Mouse (Mus musculus) intestine, embryonic 15.5 days (tissue): ENCODE measurements around the gene Foxn1. TPM values are rescaled to one million over a fixed set of nuclear protein-coding genes. Genes with fewer than 3 reads are reported as not detected.

Source experiments
- ATAC-seq: fragments of 200-750 bp; cut with Nextera tagmentation; 2 replicates; pipeline ENCODE4 v1.8.0; 2017; ENCODE audit warnings: moderate TSS enrichment, moderate library complexity
- H3K27ac ChIP-seq: fragments of 300-500 bp; sonication (generic); 2 replicates; pipeline ENCODE4 v1.5.1; 2015; ENCODE audit warnings: mild to moderate bottlenecking, inconsistent platforms
- H3K27me3 ChIP-seq: fragments of 300-500 bp; sonication (generic); replicated peaks from 2 replicates; pipeline ENCODE4 v1.6.1; 2015; ENCODE audit warnings: inconsistent platforms
- H3K36me3 ChIP-seq: fragments of 300-500 bp; sonication (generic); 2 replicates; pipeline ENCODE4 v1.6.1; 2015; ENCODE audit warnings: inconsistent platforms
- H3K4me1 ChIP-seq: fragments of 300-500 bp; sonication (generic); replicated peaks from 2 replicates; pipeline ENCODE4 v1.6.1; 2015; ENCODE audit warnings: inconsistent platforms
- H3K4me2 ChIP-seq: fragments of 300-500 bp; sonication (generic); replicated peaks from 2 replicates; pipeline ENCODE4 v1.6.1; 2015; ENCODE audit warnings: mild to moderate bottlenecking, inconsistent platforms
- H3K4me3 ChIP-seq: fragments of 300-500 bp; sonication (generic); replicated peaks from 2 replicates; pipeline ENCODE4 v1.5.1; 2015; ENCODE audit warnings: inconsistent platforms
- H3K9ac ChIP-seq: fragments of 300-500 bp; sonication (generic); 2 replicates; pipeline ENCODE4 v1.6.1; 2015; ENCODE audit warnings: inconsistent platforms
- H3K9me3 ChIP-seq: fragments of 300-500 bp; sonication (generic); 2 replicates; pipeline ENCODE4 v1.6.1; 2016; ENCODE audit warnings: inconsistent platforms
- WGBS: fragments of 180-500 bp; shearing (Covaris S2); methylation state at CpG from one replicate; pipeline ENCODE4 v1.1.7; 2015; 5-methylcytosine and 5-hydroxymethylcytosine counted together
- polyA plus RNA-seq: library from polyadenylated mRNA; unstranded; fragments of >200 nt; fragmentation: Nextera tagmentation; extraction: Ambion mirVana; gene quantifications from 2 replicates; pipeline ENCODE4 v1.2.1, GENCODE M21; 2015

Gene Foxn1
- polyA plus RNA-seq, 1 experiment from 2014 or later, result not detected

DNA sequence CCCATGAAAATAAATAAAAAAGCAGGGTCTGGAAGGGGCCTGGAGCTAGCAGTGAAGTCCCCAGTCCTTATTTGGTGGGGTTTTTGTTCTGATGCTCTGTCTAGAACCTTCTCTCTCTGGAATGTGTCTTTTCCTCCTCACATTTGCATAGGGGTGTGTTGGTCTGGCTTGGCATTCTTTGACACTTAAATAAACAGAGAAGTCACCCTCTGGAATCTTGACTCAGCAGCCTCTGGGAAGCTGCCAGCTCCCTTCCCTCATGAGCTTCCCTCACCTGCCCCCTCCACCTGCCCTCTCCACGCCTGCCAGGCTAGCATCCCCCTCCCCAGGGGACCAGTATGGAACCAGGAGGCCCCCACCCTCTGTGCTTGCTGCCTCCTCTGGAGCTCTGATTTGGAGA, 16.0 kb downstream of the Foxn1 start:
- no peak overlapping the region for H3K27ac ChIP-seq
- H3K36me3 ChIP-seq, result no peaks in the 10 kb centered on the region
- no peak overlapping the region for H3K4me3 ChIP-seq
- H3K9ac ChIP-seq, result no peak overlapping the region
- H3K4me1 ChIP-seq, result peaks cover 8% of the 10 kb centered on the region
- 52% methylated on average over 1 of the region's 1 CpGs for WGBS
- ATAC-seq, result no peak
- no peaks in the 10 kb centered on the region for H3K27me3 ChIP-seq
- no peak overlapping the region for H3K4me2 ChIP-seq
- H3K9me3 ChIP-seq, result no peaks in the 10 kb centered on the region

GRCm38 (mm10) chr11:78367456-78368225, 18.7 kb downstream of the Foxn1 start:
- peaks cover 28% of the 10 kb centered on the region for H3K4me1 ChIP-seq
- 79% methylated on average over 15 of the region's 15 CpGs for WGBS

DNA sequence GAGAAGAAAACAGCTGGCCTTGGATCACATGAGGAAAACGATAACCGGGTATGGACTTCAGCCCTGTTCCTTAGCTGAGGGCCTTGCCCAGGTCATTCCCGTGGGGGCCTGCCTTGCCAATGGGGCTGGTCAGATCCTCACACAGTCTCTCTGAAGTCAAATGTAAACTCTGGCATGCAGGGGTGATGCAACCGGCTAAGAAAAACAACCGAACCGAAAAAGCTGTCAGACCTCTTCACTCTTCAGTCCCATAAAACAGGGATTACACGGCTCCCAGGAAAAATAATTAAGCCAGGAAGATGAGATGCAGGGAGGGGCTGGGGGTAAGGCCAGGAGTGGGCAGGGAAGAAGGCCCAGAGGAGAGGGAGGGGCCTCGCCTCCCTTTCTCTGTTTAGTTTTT, 22.3 kb downstream of the Foxn1 start:
- Histone ChIP-seq H3K27me3 (no peaks in the 10 kb centered on the region), H3K27ac (peak overlapping the region; percentile 67), H3K4me3 (no peak overlapping the region), H3K9me3 (no peaks in the 10 kb centered on the region), H3K4me1 (peaks cover 23% of the 10 kb centered on the region), H3K36me3 (no peaks in the 10 kb centered on the region), H3K4me2 (0 out of 2 replicates have a peak overlapping the region, but pooled peaks have one; percentile 19), H3K9ac (no peak overlapping the region)
- peak; percentile 73 for ATAC-seq
- WGBS, result 18% methylated on average over 8 of the region's 8 CpGs

More at GRCm38 (mm10) chr11:78367456-78368225, 18.7 kb downstream of the Foxn1 start:
- H3K4me2 ChIP-seq, result no peak overlapping the region
- H3K9ac ChIP-seq, result no peak overlapping the region
- no peak overlapping the region for H3K27ac ChIP-seq
- H3K36me3 ChIP-seq, result no peaks in the 10 kb centered on the region
- H3K4me3 ChIP-seq, result no peak overlapping the region
- no peaks in the 10 kb centered on the region for H3K9me3 ChIP-seq
- no peaks in the 10 kb centered on the region for H3K27me3 ChIP-seq
- ATAC-seq, result no peak

DNA sequence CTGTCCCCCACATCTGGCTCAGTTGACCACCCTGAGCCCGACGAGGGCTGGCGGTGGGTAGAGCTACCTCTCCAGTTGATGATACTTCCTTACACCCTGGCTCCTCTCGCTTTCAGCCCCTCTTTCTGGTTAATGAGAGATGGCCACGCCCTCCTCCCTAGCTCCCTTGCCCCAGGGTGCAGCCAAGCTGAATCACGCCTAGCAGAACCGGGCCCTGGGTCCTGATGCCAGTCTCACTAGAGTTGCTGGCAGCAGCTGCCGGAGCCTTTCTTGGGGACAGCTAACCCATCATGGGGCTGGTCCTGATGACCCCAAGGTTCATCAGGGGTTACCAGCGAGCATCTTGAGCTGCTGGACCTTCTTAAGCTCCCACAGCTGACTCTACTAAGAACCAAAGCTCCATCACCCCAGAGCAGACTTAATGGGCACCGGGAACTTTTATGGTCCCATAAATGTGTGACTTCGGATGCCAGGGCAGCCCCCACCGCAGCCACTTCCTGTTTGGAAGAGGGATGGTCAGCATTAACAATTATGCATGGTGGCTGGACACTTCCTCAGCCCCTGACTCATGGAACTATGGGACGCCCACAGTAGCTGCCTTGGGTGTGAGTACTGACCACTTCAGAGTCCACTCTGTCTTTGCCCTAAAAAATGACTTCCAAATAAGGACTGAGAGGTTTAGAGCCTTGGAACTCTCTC, 22.9 kb downstream of the Foxn1 start:
- no peak for ATAC-seq
- peak overlapping the region; percentile 67; the same call in 1 of the 2 replicates for H3K27ac ChIP-seq

GRCm38 (mm10) chr11:78360789-78361131, 25.6 kb downstream of the Foxn1 start:
- ATAC-seq, result 0 out of 2 replicates have a peak, but pooled peaks have one; percentile 2
- Histone ChIP-seq H3K4me1 (peaks cover 27% of the 10 kb centered on the region), H3K27ac (no peak overlapping the region), H3K9me3 (no peaks in the 10 kb centered on the region), H3K4me2 (0 out of 2 replicates have a peak overlapping the region, but pooled peaks have one; percentile 58), H3K27me3 (no peaks in the 10 kb centered on the region), H3K9ac (no peak overlapping the region), H3K4me3 (no peak overlapping the region), H3K36me3 (no peaks in the 10 kb centered on the region)
- 52% methylated on average over 2 of the region's 2 CpGs for WGBS

More for the DNA sequence above, 22.9 kb downstream of the Foxn1 start:
- 69% methylated on average over 13 of the region's 13 CpGs for WGBS
- Histone ChIP-seq H3K4me1 (peaks cover 27% of the 10 kb centered on the region), H3K9me3 (no peaks in the 10 kb centered on the region), H3K9ac (no peak overlapping the region), H3K27me3 (no peaks in the 10 kb centered on the region), H3K4me3 (no peak overlapping the region), H3K4me2 (no peak overlapping the region), H3K36me3 (no peaks in the 10 kb centered on the region)

DNA sequence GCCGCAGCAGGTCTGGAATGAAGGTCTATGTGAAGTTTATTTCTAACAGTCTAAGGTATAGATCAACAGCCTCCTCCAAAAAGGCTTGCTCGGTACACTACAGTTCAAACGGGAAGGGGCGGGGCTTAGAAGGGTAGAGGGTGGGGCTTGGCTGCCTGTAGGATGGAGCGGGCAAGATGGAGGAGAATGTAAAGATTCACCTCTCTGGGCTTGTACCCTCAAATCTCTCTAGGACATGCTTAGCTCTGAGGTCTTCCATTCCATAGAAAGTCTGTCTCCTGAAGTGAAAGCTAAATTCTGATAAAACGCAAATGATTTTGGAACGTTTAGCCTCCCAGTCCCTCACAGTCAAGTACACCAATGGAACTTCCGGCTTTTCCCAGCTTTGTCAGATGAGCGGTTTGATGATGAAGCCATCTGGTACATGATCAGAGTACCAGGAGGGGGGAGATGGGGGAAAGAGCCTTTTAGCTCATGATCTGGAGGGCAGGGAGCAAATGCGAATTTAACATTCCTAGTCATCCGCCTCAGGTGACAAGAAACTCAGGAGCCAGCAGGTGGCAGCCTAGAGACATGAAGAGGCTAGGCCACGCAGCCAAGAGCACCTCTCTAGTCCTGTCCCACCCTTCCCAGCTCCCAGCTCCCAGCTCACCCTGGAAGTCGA, 26.1 kb downstream of the Foxn1 start:
- no peaks in the 10 kb centered on the region for H3K9me3 ChIP-seq
- H3K4me3 ChIP-seq, result peak overlapping the region; percentile 27
- ATAC-seq, result peak; percentile 66
- WGBS, result 10% methylated on average over 13 of the region's 13 CpGs
- 0 out of 2 replicates have a peak overlapping the region, but pooled peaks have one; percentile 12 for H3K9ac ChIP-seq
- H3K36me3 ChIP-seq, result no peaks in the 10 kb centered on the region
- peaks cover 27% of the 10 kb centered on the region for H3K4me1 ChIP-seq
- no peaks in the 10 kb centered on the region for H3K27me3 ChIP-seq
- peak overlapping the region; percentile 58 for H3K4me2 ChIP-seq
- no peak overlapping the region for H3K27ac ChIP-seq

- Histone ChIP-seq H3K9me3 (no peaks in the 10 kb centered on the region), H3K27me3 (no peaks in the 10 kb centered on the region), H3K4me3 (no peak overlapping the region), H3K27ac (no peak overlapping the region), H3K4me2 (no peak overlapping the region), H3K36me3 (no peaks in the 10 kb centered on the region), H3K9ac (no peak overlapping the region), H3K4me1 (peaks cover 15% of the 10 kb centered on the region)
- 18% methylated on average over 22 of the region's 22 CpGs for WGBS
- 0 out of 2 replicates have a peak, but pooled peaks have one; percentile 24 for ATAC-seq
Observed at GRCm38 (mm10) chr11:78358330-78359007, 27.9 kb downstream of the Foxn1 start.

GRCm38 (mm10) chr11:78355471-78356238, 30.7 kb downstream of the Foxn1 start:
- Histone ChIP-seq H3K9ac (no peak overlapping the region), H3K36me3 (no peaks in the 10 kb centered on the region), H3K4me2 (no peak overlapping the region), H3K27me3 (no peaks in the 10 kb centered on the region), H3K4me3 (no peak overlapping the region), H3K27ac (no peak overlapping the region), H3K4me1 (0 out of 2 replicates have a peak, but pooled peaks cover 8% of the 10 kb centered on the region), H3K9me3 (no peaks in the 10 kb centered on the region)
- ATAC-seq, result no peak
- 31% methylated on average over 4 of the region's 4 CpGs for WGBS

GRCm38 (mm10) chr11:78354905-78355304, 31.5 kb downstream of the Foxn1 start:
- ATAC-seq, result no peak
- WGBS, result 78% methylated on average over 6 of the region's 6 CpGs
- peaks cover 11% of the 10 kb centered on the region for H3K4me1 ChIP-seq

DNA sequence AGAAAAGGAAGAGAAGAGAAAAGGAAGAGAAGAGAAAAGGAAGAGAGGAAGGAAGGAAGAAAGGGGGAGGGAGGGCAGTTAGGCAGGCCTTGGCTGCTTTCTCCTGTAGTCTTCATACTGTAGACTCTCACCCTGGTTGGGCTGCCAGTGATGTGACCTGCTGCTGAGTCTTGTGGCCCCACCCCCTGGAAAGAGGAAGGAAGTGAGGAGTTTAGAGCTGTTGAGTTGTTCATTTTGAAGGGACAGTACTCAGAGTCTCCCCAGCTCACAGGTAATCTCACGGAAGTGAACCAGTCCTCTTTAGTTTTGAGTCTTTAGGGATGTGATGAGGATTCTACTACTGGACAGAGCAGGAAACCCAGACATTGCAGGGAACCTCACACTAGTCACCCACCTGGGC, 33.3 kb downstream of the Foxn1 start:
- no peak overlapping the region for H3K4me3 ChIP-seq
- no peak overlapping the region for H3K4me2 ChIP-seq
- H3K27me3 ChIP-seq, result no peaks in the 10 kb centered on the region
- H3K4me1 ChIP-seq, result peaks cover 11% of the 10 kb centered on the region
- no peak overlapping the region for H3K27ac ChIP-seq
- no peaks in the 10 kb centered on the region for H3K36me3 ChIP-seq
- no peak for ATAC-seq
- 83% methylated on average over 1 of the region's 1 CpGs for WGBS
- no peak overlapping the region for H3K9ac ChIP-seq
- no peaks in the 10 kb centered on the region for H3K9me3 ChIP-seq

More at GRCm38 (mm10) chr11:78354905-78355304, 31.5 kb downstream of the Foxn1 start:
- no peak overlapping the region for H3K9ac ChIP-seq
- H3K4me2 ChIP-seq, result no peak overlapping the region
- H3K27ac ChIP-seq, result no peak overlapping the region
- no peaks in the 10 kb centered on the region for H3K27me3 ChIP-seq
- no peak overlapping the region for H3K4me3 ChIP-seq
- H3K9me3 ChIP-seq, result no peaks in the 10 kb centered on the region
- no peaks in the 10 kb centered on the region for H3K36me3 ChIP-seq
